ENCODE assay signal across 17 mouse cellular contexts in the genomic region with DNA sequence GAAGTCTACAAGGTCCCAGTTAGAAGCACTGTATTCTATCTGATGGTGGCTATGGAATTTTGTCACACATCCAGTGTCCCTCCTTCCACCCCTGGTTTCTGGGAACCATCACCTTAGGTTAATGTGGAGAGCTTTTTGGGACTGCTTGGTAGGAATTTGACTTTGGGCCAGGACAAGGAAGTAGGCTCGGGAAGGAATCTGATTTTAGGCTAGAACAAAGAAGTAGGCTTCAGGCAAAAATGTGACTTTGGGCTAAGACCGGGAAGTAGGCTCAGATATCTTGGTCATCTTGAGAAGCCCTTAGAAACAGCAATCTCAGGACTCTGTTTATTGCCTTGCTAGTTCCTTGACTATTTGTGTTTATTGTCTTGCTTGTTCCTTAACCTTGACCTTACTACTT.
"Had no signal": no experiment of that assay in that cellular context is flagged by ENCODE, and none has a peak within 500 bp of the region (broad histone marks: within the 10 kb centered on the region; RNA-seq: fewer than 3 reads in every experiment).

No protein-coding gene starts in this region.

- H3K9ac ChIP-seq: lung, embryonic 15.5 days; midbrain, embryonic 13.5 days; midbrain, embryonic 15.5 days; neural tube, embryonic 12.5 days; stomach, embryonic 15.5 days had no signal

- H3K27me3 ChIP-seq: lung, embryonic 15.5 days; megakaryocyte, embryonic 14.5 days; midbrain, embryonic 13.5 days; midbrain, embryonic 15.5 days; neural tube, embryonic 12.5 days; stomach, embryonic 15.5 days had no signal

- ATAC-seq: lung, postnatal 0 days; midbrain, embryonic 13.5 days; midbrain, embryonic 15.5 days had no signal

- H3K9me3 ChIP-seq: lung, embryonic 15.5 days; megakaryocyte, embryonic 14.5 days; midbrain, embryonic 13.5 days; midbrain, embryonic 15.5 days; neural tube, embryonic 12.5 days; stomach, embryonic 15.5 days had no signal

- H3K4me1 ChIP-seq: neural tube, embryonic 12.5 days had no signal

- H3K4me2 ChIP-seq: lung, embryonic 15.5 days; midbrain, embryonic 11.5 days; midbrain, embryonic 13.5 days; midbrain, embryonic 15.5 days; neural tube, embryonic 12.5 days; stomach, embryonic 15.5 days had no signal

- H3K27ac ChIP-seq: lung, embryonic 15.5 days; macrophage; midbrain, embryonic 13.5 days; midbrain, embryonic 15.5 days; neural tube, embryonic 12.5 days; stomach, embryonic 15.5 days; stomach, postnatal 0 days had no signal

- DNase-seq: lung, adult 2 months; lung, postnatal 14 days; lung, postnatal 36 days; right cerebral cortex, postnatal 14 days; thymus, adult 2 months; thymus, postnatal 25 days; thymus, postnatal 4 days had no signal

- H3K36me3 ChIP-seq: lung, embryonic 15.5 days; midbrain, embryonic 13.5 days; midbrain, embryonic 15.5 days; neural tube, embryonic 12.5 days; stomach, embryonic 15.5 days had no signal

- H3K4me3 ChIP-seq: lung, embryonic 15.5 days; megakaryocyte, embryonic 14.5 days; midbrain, embryonic 13.5 days; midbrain, embryonic 15.5 days; neural tube, embryonic 12.5 days; stomach, embryonic 15.5 days had no signal
